Mouse (Mus musculus) cerebellum, adult 11 months (tissue): ENCODE data around the gene Cd300c2.
A peak's percentile ranks its signal among the peaks of the same experiment; 100 is the strongest.
"Not testable (repeated sequence)": the region's sequence is repeated elsewhere in the genome, so short reads cannot be mapped to it uniquely, and the experiment has no call there.

Experiments used
- DNase-seq: peaks from one replicate; pipeline ENCODE4 v3.0.0; 2022

Gene Cd300c2

DNA sequence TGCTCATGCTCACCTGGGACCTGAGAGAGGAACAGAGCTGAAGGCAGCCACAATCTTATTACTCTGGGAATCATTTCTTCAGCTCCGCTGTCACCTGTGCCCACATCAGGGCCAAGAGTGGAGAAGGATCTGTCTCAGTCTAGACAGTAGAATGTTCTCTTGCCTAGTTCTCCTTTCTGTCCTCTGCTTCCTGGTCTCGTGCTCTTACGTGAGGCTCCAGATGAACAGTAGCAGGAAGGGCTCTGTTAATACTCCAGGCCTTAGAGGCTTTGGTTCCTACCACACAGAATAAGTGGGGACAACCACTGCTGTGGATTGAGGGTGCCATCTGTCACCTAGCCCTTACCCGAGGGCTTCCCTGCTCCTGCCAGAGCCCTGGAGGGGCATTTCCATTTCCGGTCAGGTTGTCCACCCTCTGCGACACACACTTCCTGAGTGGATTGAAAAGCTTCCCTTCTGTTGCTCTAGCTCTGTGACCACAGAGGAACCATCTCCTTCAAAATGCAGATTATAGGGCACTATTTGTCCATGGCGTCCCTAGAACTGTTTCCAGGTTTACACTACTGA lies at the start of gene Cd300c2:
Gene Cd300c2, minus strand, starts transcription at position 407 of the 567 bp plus-strand sequence.
- DNase-seq = peak; percentile 18

DNA sequence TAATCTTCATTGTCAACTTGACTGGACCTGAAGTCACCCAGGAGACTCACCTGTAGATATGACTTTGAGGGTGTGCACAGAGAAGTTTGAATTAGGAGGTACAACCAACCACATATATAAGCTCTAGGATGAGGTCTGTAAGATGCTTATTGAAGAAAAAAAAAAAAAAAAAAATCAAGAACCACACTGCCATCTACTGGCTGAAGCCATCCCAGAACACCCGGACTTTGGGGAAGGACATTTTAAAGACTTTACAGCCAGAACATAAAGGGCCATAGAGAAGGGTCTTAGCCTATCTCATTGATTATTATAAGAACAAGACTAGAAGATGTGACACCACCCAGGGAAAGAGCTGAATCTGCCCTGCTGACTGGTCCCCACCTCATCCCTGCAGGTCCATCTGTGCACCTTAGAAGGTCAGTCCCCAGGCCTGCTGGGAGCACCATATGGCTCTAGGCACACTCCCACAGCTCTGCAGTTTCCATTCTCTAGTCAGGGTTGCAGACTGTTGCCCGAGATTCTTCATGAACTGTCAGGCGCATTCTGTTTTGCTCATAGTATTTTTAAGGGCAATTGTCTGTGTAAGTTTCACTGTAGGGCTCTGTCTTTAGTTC lies 47.7 kb upstream of the Cd300c2 start:
- DNase-seq = peak; percentile 93

DNA sequence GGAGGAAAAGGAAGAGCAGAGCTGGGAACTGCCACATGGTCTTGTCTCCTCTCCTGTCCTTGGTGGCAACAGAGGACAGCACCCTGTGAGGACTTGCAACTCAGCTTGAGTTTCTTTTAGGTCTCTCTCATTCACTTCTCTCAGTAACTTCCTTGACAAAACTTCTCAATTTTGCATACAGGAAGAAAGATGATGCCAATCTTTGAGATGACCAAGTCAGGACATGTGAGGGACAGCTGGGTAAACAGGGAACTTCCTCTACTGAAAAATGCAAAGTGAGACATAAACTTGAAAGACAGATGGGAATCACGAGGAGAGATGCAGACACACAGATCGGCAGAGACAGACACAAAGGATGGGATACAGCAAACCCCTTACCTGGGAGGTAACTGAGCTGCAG lies 46.6 kb upstream of the Cd300c2 start, which contains the start of gene Cd300ld3:
Gene Cd300ld3, minus strand, starts transcription at position 151 of the 400 bp plus-strand sequence.
- DNase-seq = no peak

GRCm38 (mm10) chr11:115037669-115038068 lies 36.0 kb upstream of the Cd300c2 start, which contains the start of gene Cd300ld5:
Cd300ld5 (minus strand) TSS chr11:115037769.
- DNase-seq = not testable (repeated sequence)

- not testable (repeated sequence) for DNase-seq
These were observed 25.2 kb upstream of the Cd300c2 start, which contains the start of gene Cd300ld4 for GRCm38 (mm10) chr11:115026912-115027311. Cd300ld4 (minus strand) TSS chr11:115027012.

GRCm38 (mm10) chr11:115016093-115016492 lies 14.4 kb upstream of the Cd300c2 start, which contains the start of gene Cd300ld2:
Cd300ld2 (minus strand) TSS chr11:115016193.
- not testable (repeated sequence) for DNase-seq

GRCm38 (mm10) chr11:115004070-115004469 lies 2.4 kb upstream of the Cd300c2 start:
- no peak for DNase-seq

- no peak for DNase-seq
These were observed 11.9 kb downstream of the Cd300c2 start, which contains the start of gene Cd300ld for GRCm38 (mm10) chr11:114989793-114990192. Cd300ld (minus strand) TSS chr11:114989922.

DNA sequence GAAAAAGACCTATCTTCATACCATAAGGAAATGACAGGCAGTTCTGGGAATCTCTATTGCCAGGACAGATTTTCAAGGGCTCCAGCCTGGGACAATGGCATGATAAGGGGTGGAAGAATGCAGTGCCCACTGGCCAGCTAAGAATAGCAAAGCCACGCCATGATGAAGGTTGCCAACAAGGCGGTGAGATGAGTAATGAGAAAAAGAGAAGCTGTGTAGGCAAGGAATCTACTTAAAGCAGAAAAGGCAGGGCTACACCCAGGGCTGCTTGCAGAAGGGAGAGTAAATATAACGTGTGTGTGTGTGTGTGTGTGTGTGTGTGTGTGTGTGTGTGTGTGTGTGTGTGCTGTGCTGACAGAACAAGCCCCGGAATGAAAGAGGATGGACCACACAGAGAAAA lies 19.8 kb downstream of the Cd300c2 start:
- DNase-seq = no peak

DNA sequence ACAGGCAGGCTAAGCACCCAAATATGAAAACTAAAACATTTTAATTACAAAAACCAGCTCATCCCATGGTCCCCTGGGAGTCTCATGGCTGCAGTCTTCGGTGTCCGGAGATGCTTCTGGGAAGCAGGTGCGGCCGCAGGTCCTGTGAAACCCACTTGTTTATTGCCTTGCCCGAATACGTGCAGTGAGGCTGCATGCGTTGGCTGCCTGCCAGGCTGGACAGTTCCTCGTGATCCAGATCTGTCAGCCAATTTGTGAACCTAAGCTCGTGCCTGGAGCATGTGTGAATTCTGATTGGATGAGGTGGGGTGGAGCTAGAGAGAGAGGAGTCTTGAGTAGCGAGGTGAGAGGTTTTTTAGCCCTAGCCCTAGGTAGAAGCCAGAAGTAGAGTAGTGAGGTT lies 29.0 kb downstream of the Cd300c2 start:
- DNase-seq = no peak

- no peak for DNase-seq
These were observed 32.9 kb downstream of the Cd300c2 start, which contains the start of gene Cd300c for GRCm38 (mm10) chr11:114968752-114969207. Cd300c (minus strand) TSS chr11:114969157.

GRCm38 (mm10) chr11:114965182-114965828 lies 36.4 kb downstream of the Cd300c2 start:
- DNase-seq = no peak

DNA sequence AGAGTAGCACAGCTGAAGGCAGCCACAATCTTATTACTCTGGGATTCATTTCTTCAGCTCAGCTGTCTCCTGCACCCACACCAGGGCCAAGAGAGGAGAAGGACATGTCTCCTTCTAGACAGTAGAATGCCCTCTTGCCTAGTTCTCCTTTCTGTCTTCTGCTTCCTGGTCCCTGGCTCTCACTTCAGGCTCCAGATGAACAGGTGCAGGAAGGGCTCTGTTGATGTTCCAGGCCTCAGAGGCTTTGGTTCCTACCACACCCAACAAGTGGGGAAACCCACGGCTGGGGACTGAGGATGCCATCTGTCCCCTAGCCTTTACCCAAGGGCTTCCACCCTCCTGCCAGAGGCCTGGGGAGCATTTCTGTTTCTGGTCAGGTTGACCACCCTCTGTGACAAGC lies 41.3 kb downstream of the Cd300c2 start:
- DNase-seq = no peak
